ENCODE assay signal across 8 mouse cellular contexts in genomic region chr10:78779527-78779926, GRCm38 (mm10). TPM values are rescaled to one million over a fixed set of nuclear protein-coding genes. Genes with fewer than 3 reads are reported as not detected.
DNase-seq lines count a peak whose midpoint lies in the region; ATAC-seq lines count a peak whose summit lies in the region.

No protein-coding gene starts in this region.

- WGBS in kidney, embryonic 16.5 days = 58% methylated on average over 9 of the region's 9 CpGs
- WGBS in embryonic facial prominence, embryonic 13.5 days = 63% methylated on average over 9 of the region's 9 CpGs
- WGBS in hindbrain, embryonic 14.5 days = 59% methylated on average over 9 of the region's 9 CpGs
- WGBS in midbrain, embryonic 15.5 days = 65% methylated on average over 9 of the region's 9 CpGs

- no peak overlapping the region for H3K27ac ChIP-seq in kidney, embryonic 16.5 days (ENCODE audit: low read length)
- H3K27ac ChIP-seq in embryonic facial prominence, embryonic 13.5 days = no peak overlapping the region
- peak overlapping the region; percentile 54; the same call in 1 of the 2 replicates for H3K27ac ChIP-seq in hindbrain, embryonic 14.5 days
- H3K27ac ChIP-seq in midbrain, embryonic 15.5 days = no peak overlapping the region; the same call in 1 of the 2 replicates

- peak overlapping the region; percentile 100 for H3K4me2 ChIP-seq in kidney, embryonic 16.5 days (replicated peaks; ENCODE audit: low read depth, low read length)
- peak overlapping the region; percentile 98 for H3K4me2 ChIP-seq in embryonic facial prominence, embryonic 13.5 days
- peak overlapping the region; percentile 95 for H3K4me2 ChIP-seq in hindbrain, embryonic 14.5 days (replicated peaks)
- peak overlapping the region; percentile 90 for H3K4me2 ChIP-seq in midbrain, embryonic 15.5 days

- peak overlapping the region; percentile 61 for H3K4me3 ChIP-seq in kidney, embryonic 16.5 days (ENCODE audit: low read length)
- peak overlapping the region; percentile 65 for H3K4me3 ChIP-seq in embryonic facial prominence, embryonic 13.5 days
- H3K4me3 ChIP-seq in hindbrain, embryonic 14.5 days (replicated peaks; ENCODE audit: low read length) = peak overlapping the region; percentile 69
- peak overlapping the region; percentile 56 for H3K4me3 ChIP-seq in midbrain, embryonic 15.5 days

- H3K36me3 ChIP-seq in kidney, embryonic 16.5 days (ENCODE audit: insufficient read depth, low read length) = no peaks in the 10 kb centered on the region
- H3K36me3 ChIP-seq in embryonic facial prominence, embryonic 13.5 days = no peaks in the 10 kb centered on the region
- H3K36me3 ChIP-seq in hindbrain, embryonic 14.5 days (replicated peaks; ENCODE audit: control insufficient read depth, insufficient read depth) = no peaks in the 10 kb centered on the region
- H3K36me3 ChIP-seq in midbrain, embryonic 15.5 days (replicated peaks) = no peaks in the 10 kb centered on the region

- H3K27me3 ChIP-seq in kidney, embryonic 16.5 days (ENCODE audit: insufficient read depth, low read length) = 0 out of 2 replicates have a peak, but pooled peaks cover 5% of the 10 kb centered on the region
- no peaks in the 10 kb centered on the region for H3K27me3 ChIP-seq in embryonic facial prominence, embryonic 13.5 days
- H3K27me3 ChIP-seq in hindbrain, embryonic 14.5 days (ENCODE audit: control insufficient read depth, insufficient read depth, low read length) = no peaks in the 10 kb centered on the region
- no peaks in the 10 kb centered on the region for H3K27me3 ChIP-seq in midbrain, embryonic 15.5 days (replicated peaks)

- DNase-seq in kidney, postnatal 4 days = no peak
- no peak for DNase-seq in hindbrain, embryonic 14.5 days (ENCODE audit: low spot score)
- no peak for DNase-seq in gastrocnemius, postnatal 10 days
- no peak for DNase-seq in gastrocnemius, adult 18-20 months (ENCODE audit: low spot score)
- DNase-seq in right cerebral cortex, postnatal 14 days = no peak

- H3K4me1 ChIP-seq in kidney, embryonic 16.5 days (ENCODE audit: insufficient read depth, low read length) = 0 out of 2 replicates have a peak, but pooled peaks cover 4% of the 10 kb centered on the region
- H3K4me1 ChIP-seq in embryonic facial prominence, embryonic 13.5 days = peaks cover 15% of the 10 kb centered on the region
- H3K4me1 ChIP-seq in hindbrain, embryonic 14.5 days (replicated peaks; ENCODE audit: control insufficient read depth, insufficient read depth, low read length) = peaks cover 10% of the 10 kb centered on the region; the same call in 1 of the 2 replicates
- H3K4me1 ChIP-seq in midbrain, embryonic 15.5 days = peaks cover 11% of the 10 kb centered on the region; the same call in 1 of the 2 replicates

- ATAC-seq in kidney, embryonic 16.5 days (ENCODE audit: low FRiP score, low TSS enrichment) = no peak
- ATAC-seq in embryonic facial prominence, embryonic 13.5 days (ENCODE audit: insufficient number of reproducible peaks, insufficient read depth, low FRiP score, low TSS enrichment, low read depth) = no peak
- ATAC-seq in hindbrain, embryonic 14.5 days (ENCODE audit: low FRiP score) = no peak
- 0 out of 2 replicates have a peak, but pooled peaks have one; percentile 1 for ATAC-seq in midbrain, embryonic 15.5 days (replicated peaks)

- peak overlapping the region; percentile 72 for H3K9ac ChIP-seq in kidney, embryonic 16.5 days (replicated peaks; ENCODE audit: low read length)
- peak overlapping the region; percentile 78 for H3K9ac ChIP-seq in embryonic facial prominence, embryonic 13.5 days
- peak overlapping the region; percentile 76 for H3K9ac ChIP-seq in hindbrain, embryonic 14.5 days
- H3K9ac ChIP-seq in midbrain, embryonic 15.5 days = peak overlapping the region; percentile 76

- no peaks in the 10 kb centered on the region for H3K9me3 ChIP-seq in kidney, embryonic 16.5 days (ENCODE audit: low read length)
- no peaks in the 10 kb centered on the region for H3K9me3 ChIP-seq in embryonic facial prominence, embryonic 13.5 days
- H3K9me3 ChIP-seq in hindbrain, embryonic 14.5 days (ENCODE audit: control insufficient read depth, low read length) = no peaks in the 10 kb centered on the region
- no peaks in the 10 kb centered on the region for H3K9me3 ChIP-seq in midbrain, embryonic 15.5 days

RNA-seq across cellular contexts. Expression of gene Slc1a6, which starts 0.8 kb away (rescaled TPM):
- polyA plus RNA-seq in kidney, embryonic 16.5 days (2015; fragmentation: Nextera tagmentation; extraction: Ambion mirVana) = 0.67 and 0.69 TPM in 2 replicates
- polyA plus RNA-seq in embryonic facial prominence, embryonic 13.5 days (2015; fragmentation: Nextera tagmentation; extraction: Ambion mirVana) = 2.6 and 2.7 TPM in 2 replicates
- polyA plus RNA-seq in hindbrain, embryonic 14.5 days (2014; fragmentation: Nextera tagmentation; extraction: Ambion mirVana) = 11.9 and 17.4 TPM in 2 replicates
- 16.5 and 17.4 TPM in 2 replicates for polyA plus RNA-seq in midbrain, embryonic 15.5 days (2015; fragmentation: Nextera tagmentation; extraction: Ambion mirVana)
- total RNA-seq in gastrocnemius, postnatal 10 days (2021) = under 1 TPM in 1 of 2 experiments, not detected in 1; 0.14 TPM
- not detected for total RNA-seq in gastrocnemius, adult 18-20 months (2021)

RNA-seq across cellular contexts. Expression of gene Ccdc105, which starts 26.7 kb away (rescaled TPM):
- polyA plus RNA-seq in kidney, embryonic 16.5 days (2015; fragmentation: Nextera tagmentation; extraction: Ambion mirVana) = not detected in 2 replicates
- 0.17 and 0.20 TPM in 2 replicates for polyA plus RNA-seq in embryonic facial prominence, embryonic 13.5 days (2015; fragmentation: Nextera tagmentation; extraction: Ambion mirVana)
- 0.23 and 0.35 TPM in 2 replicates for polyA plus RNA-seq in hindbrain, embryonic 14.5 days (2014; fragmentation: Nextera tagmentation; extraction: Ambion mirVana)
- polyA plus RNA-seq in midbrain, embryonic 15.5 days (2015; fragmentation: Nextera tagmentation; extraction: Ambion mirVana) = 0.29 and 0.50 TPM in 2 replicates
- not detected for total RNA-seq in gastrocnemius, postnatal 10 days (2021)
- total RNA-seq in gastrocnemius, adult 18-20 months (2021) = not detected
